Mouse (Mus musculus): ENCODE results near the gene Dhodh.

The Dhodh gene

GRCm38 (mm10) chr8:109586972-109587504, 21.4 kb downstream of the Dhodh start:
- DNase-seq (ENCODE audit: low spot score in 2 of 2): no peak

GRCm38 (mm10) chr8:109585652-109586051, 22.8 kb downstream of the Dhodh start:
- no peak for DNase-seq (ENCODE audit: low spot score in 2 of 2)

- no peak for DNase-seq (ENCODE audit: low spot score in 2 of 2)
Measured at GRCm38 (mm10) chr8:109584830-109585229, 23.6 kb downstream of the Dhodh start.

GRCm38 (mm10) chr8:109584293-109584692, 24.2 kb downstream of the Dhodh start:
- no peak for DNase-seq (ENCODE audit: low spot score in 2 of 2)

- DNase-seq (ENCODE audit: low spot score in 2 of 2): no peak
Measured at GRCm38 (mm10) chr8:109578900-109579301, 29.6 kb downstream of the Dhodh start, which contains the start of gene Hp. Hp (minus strand) TSS chr8:109579172.

GRCm38 (mm10) chr8:109576311-109576710, 32.2 kb downstream of the Dhodh start:
- DNase-seq (ENCODE audit: low spot score in 2 of 2): no peak

- DNase-seq (ENCODE audit: low spot score in 2 of 2): no peak
Measured at GRCm38 (mm10) chr8:109571139-109571538, 37.3 kb downstream of the Dhodh start.

- peak; percentile 97 to 98 for DNase-seq (ENCODE audit: low spot score in 2 of 2)
Measured at GRCm38 (mm10) chr8:109565498-109566333, 42.8 kb downstream of the Dhodh start, which contains the start of the genes Dhx38 and Txnl4b. Dhx38 (minus strand) TSS chr8:109565861. Txnl4b (plus strand) TSS chr8:109565892.

- no peak for DNase-seq (ENCODE audit: low spot score in 2 of 2)
Measured at GRCm38 (mm10) chr8:109564766-109565165, 43.7 kb downstream of the Dhodh start.

- no peak for DNase-seq (ENCODE audit: low spot score in 2 of 2)
Measured at GRCm38 (mm10) chr8:109563881-109564280, 44.6 kb downstream of the Dhodh start.

GRCm38 (mm10) chr8:109551663-109552062, 56.8 kb downstream of the Dhodh start:
- no peak for DNase-seq (ENCODE audit: low spot score in 2 of 2)

GRCm38 (mm10) chr8:109544049-109544448, 64.4 kb downstream of the Dhodh start:
- DNase-seq (ENCODE audit: low spot score in 2 of 2): no peak

GRCm38 (mm10) chr8:109542748-109543519, 65.5 kb downstream of the Dhodh start:
- no peak for DNase-seq (ENCODE audit: low spot score in 2 of 2)

- no peak for DNase-seq (ENCODE audit: low spot score in 2 of 2)
Measured at GRCm38 (mm10) chr8:109542165-109542564, 66.3 kb downstream of the Dhodh start.
